Mouse (Mus musculus) forebrain, embryonic 11.5 days (tissue): ENCODE results near the gene Gm9747. TPM values are rescaled to one million over a fixed set of nuclear protein-coding genes. Genes with fewer than 3 reads are reported as not detected.

Experiments used
- ATAC-seq: fragments of 200-750 bp; cut with Nextera tagmentation; replicated peaks from 2 replicates; pipeline ENCODE4 v1.8.0; 2017; ENCODE audit warnings: moderate TSS enrichment; ENCODE audit not compliant: low FRiP score
- DNase-seq: peaks from one replicate; pipeline ENCODE4 v3.0.0-alpha.2; 2017; ENCODE audit warnings: low spot score
- H3K27ac ChIP-seq: fragments of 300-500 bp; sonication (generic); 2 replicates; pipeline ENCODE4 v1.5.1; 2014; ENCODE audit warnings: low read depth, low read length
- H3K27me3 ChIP-seq: fragments of 300-500 bp; sonication (generic); 2 replicates; pipeline ENCODE4 v1.6.1; 2014; ENCODE audit warnings: mild to moderate bottlenecking, low read length, mixed read lengths; ENCODE audit not compliant: control insufficient read depth, insufficient read depth
- H3K36me3 ChIP-seq: fragments of 300-500 bp; sonication (generic); 2 replicates; pipeline ENCODE4 v1.6.1; 2014; ENCODE audit warnings: mild to moderate bottlenecking, low read length, moderate library complexity, mixed read lengths; ENCODE audit not compliant: control insufficient read depth, insufficient read depth
- H3K4me1 ChIP-seq: fragments of 300-500 bp; sonication (generic); replicated peaks from 2 replicates; pipeline ENCODE4 v1.6.1; 2014; ENCODE audit warnings: low read length, mixed read lengths; ENCODE audit not compliant: control insufficient read depth, insufficient read depth
- H3K4me2 ChIP-seq: fragments of 300-500 bp; sonication (generic); 2 replicates; pipeline ENCODE4 v1.6.1; 2014; ENCODE audit warnings: low read depth, mild to moderate bottlenecking, low read length, moderate library complexity, mixed read lengths; ENCODE audit not compliant: severe bottlenecking
- H3K4me3 ChIP-seq: fragments of 300-500 bp; sonication (generic); 2 replicates; pipeline ENCODE4 v1.5.1; 2014; ENCODE audit warnings: low read depth, low read length
- H3K9ac ChIP-seq: fragments of 300-500 bp; sonication (generic); 2 replicates; pipeline ENCODE4 v1.6.1; 2014; ENCODE audit warnings: low read length
- H3K9me3 ChIP-seq: fragments of 300-500 bp; sonication (generic); 2 replicates; pipeline ENCODE4 v1.6.1; 2016; ENCODE audit warnings: low read length, mixed read lengths; ENCODE audit not compliant: control insufficient read depth
- WGBS: fragments of 180-500 bp; shearing (Covaris S2); extraction: QIAGEN DNeasy Blood & Tissue Kit; methylation state at CpG from one replicate; pipeline ENCODE4 v1.1.7; 2014; 5-methylcytosine and 5-hydroxymethylcytosine counted together
- polyA plus RNA-seq: library from polyadenylated mRNA; unstranded; fragments of >200 nt; fragmentation: Nextera tagmentation; extraction: Ambion mirVana; gene quantifications from 2 replicates; pipeline ENCODE4 v1.2.1, GENCODE M21; 2014

Gm9747 gene
- polyA plus RNA-seq, 1 experiment from 2014 or later = 42.7 TPM

DNA sequence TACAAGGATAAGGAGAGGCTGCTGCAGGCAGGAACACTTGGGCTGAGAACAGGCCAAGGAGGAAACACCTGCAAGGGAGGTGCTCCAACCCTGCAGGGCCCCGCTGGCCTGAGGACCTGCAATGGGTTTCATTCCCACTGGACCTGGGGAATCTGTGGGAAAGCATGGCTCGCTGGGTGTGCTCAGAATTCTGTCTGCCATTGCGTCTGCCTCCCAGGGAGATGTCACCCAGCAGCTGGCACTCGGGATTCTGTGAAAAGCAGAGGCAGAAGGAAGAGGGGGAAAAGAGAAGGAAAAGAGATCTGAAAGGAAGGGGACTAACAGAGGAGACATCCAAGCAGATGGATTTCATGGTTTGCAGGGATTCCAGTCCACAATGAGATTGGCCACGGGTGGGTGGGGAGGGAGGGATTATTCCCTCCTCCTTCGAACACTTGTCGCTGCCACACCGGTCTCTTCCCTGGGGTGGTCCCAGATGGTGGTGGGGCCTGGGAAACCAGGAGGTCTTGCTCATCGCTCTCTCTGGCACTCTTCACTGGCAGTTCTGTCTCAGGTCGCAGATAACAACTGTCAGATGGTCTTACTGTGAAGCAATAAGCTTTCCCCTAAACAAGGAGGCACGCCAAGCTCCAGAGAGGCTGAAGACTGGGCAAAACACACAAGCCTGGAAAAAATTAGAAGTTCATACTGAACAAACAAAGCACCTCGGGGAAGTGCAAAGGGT, 12.1 kb upstream of the Gm9747 start:
- H3K4me2 ChIP-seq = no peak overlapping the region
- no peak overlapping the region for H3K4me3 ChIP-seq
- H3K36me3 ChIP-seq = no peaks in the 10 kb centered on the region
- no peak for DNase-seq
- H3K4me1 ChIP-seq = no peaks in the 10 kb centered on the region
- ATAC-seq = no peak
- H3K27ac ChIP-seq = no peak overlapping the region
- H3K9me3 ChIP-seq = no peaks in the 10 kb centered on the region
- H3K9ac ChIP-seq = no peak overlapping the region
- H3K27me3 ChIP-seq = no peaks in the 10 kb centered on the region
- 66% methylated on average over 12 of the region's 12 CpGs for WGBS

DNA sequence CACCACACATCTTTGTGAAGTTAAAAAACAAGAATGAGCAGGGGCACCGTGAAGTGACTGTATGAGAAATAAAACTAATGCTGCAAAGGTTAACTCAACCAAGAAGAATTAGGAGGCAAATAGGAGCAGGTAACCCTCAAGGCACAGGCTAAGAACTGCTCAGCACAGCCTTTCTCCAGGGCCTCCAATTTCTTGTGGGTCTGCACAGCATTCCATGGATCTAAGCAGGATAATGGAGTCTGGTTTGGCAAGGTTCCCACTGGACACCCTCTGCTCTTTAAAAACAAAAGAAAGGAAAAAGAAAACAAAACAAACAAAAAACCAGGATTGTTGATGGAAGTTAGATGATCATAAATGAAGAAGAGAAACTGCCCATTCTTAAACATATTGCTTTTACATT, 11.4 kb upstream of the Gm9747 start:
- Histone ChIP-seq H3K4me1 (no peaks in the 10 kb centered on the region), H3K36me3 (no peaks in the 10 kb centered on the region), H3K4me3 (no peak overlapping the region), H3K9me3 (no peaks in the 10 kb centered on the region), H3K9ac (no peak overlapping the region), H3K4me2 (no peak overlapping the region), H3K27me3 (no peaks in the 10 kb centered on the region), H3K27ac (no peak overlapping the region)
- 72% methylated on average over 1 of the region's 1 CpGs for WGBS
- DNase-seq = no peak
- ATAC-seq = no peak

DNA sequence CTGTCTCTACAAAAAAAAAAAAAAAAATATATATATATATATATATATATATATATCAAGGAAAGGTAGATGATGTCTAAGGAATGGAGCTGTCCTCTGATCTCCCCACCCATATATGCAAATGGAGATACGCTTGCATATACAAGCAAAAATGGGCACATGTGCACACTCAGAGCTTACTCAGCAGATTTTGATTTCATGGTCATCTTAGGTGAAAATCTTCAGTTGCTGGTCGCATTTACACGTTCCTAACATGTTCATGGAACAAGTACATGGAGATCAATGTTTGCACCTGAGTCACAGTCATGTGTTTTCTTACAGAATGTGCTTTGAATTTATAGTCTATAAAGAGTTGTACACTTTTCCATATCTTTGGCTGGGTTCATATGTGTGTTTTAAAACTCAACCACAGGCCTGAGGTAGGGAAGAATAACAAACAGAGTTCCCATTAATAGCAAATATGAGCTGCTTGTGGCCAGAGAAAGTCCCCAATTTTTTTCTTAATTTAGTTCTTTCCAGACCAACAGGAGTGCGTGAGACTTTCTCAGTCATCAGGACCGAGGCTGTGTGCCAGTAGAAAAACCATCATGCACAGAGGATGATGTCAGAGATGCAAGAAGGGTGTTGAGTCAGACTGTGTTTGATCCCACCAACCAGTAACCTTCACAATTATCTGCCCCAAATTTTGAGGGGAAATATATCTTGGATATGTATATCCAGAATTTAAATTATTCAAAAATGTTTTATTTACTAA, 9.7 kb upstream of the Gm9747 start:
- no peak for ATAC-seq

DNA sequence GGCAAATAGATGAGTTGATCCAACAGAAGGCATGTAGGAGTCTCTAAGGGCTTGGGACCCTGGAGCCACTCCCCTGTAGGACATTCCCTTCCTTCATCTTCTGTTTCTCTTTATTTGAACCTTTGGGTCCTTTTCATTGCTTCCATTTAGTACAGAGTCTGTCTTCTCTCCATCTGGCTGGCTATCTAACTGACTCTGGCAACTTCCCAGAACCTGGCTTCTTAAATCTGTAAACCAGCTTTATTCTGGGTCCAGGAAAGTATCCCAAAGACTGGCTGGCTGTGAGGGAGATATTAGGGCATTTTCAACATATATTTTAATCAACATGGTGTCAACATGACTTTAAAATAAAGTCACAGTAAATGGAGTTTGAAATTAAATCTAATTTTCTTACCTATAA, 4.1 kb upstream of the Gm9747 start:
- no peak for ATAC-seq
- Histone ChIP-seq H3K4me3 (no peak overlapping the region), H3K9ac (no peak overlapping the region), H3K27me3 (no peaks in the 10 kb centered on the region), H3K4me1 (no peaks in the 10 kb centered on the region), H3K36me3 (no peaks in the 10 kb centered on the region), H3K9me3 (no peaks in the 10 kb centered on the region), H3K27ac (no peak overlapping the region), H3K4me2 (no peak overlapping the region)
- DNase-seq = no peak

More for the DNA sequence above, 9.7 kb upstream of the Gm9747 start:
- H3K4me2 ChIP-seq = no peak overlapping the region
- no peak overlapping the region for H3K4me3 ChIP-seq
- no peaks in the 10 kb centered on the region for H3K36me3 ChIP-seq
- no peak overlapping the region for H3K27ac ChIP-seq
- DNase-seq = no peak
- WGBS = 92% methylated on average over 5 of the region's 5 CpGs
- H3K9ac ChIP-seq = no peak overlapping the region
- H3K4me1 ChIP-seq = no peaks in the 10 kb centered on the region
- no peaks in the 10 kb centered on the region for H3K9me3 ChIP-seq
- H3K27me3 ChIP-seq = no peaks in the 10 kb centered on the region

DNA sequence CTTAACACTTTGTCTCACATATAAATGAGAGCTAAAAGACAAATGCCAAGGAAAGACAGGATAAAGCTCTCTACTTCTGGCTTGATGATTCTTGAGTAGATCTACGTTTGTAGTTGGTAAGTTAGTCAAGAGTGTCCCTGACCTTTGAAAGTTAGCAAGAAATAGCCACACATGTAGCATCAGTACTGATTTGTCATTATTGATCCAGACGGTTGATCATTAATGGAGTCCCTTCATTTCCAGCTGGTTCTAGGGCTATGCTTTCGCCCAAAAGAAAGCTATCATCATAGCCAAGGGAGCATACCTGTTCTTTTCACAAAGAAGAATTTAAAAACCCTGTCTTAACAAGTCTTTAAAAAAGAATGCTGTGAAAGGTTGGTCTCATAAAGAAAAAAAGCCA, 1.7 kb downstream of the Gm9747 start:
- Histone ChIP-seq H3K27ac (no peak overlapping the region), H3K36me3 (peaks cover 4% of the 10 kb centered on the region; the same call in 1 of the 2 replicates), H3K9me3 (no peaks in the 10 kb centered on the region), H3K27me3 (no peaks in the 10 kb centered on the region), H3K4me2 (no peak overlapping the region), H3K4me1 (no peaks in the 10 kb centered on the region), H3K9ac (no peak overlapping the region), H3K4me3 (no peak overlapping the region)
- WGBS = 96% methylated on average over 3 of the region's 3 CpGs
- DNase-seq (no peak), ATAC-seq (no peak)

DNA sequence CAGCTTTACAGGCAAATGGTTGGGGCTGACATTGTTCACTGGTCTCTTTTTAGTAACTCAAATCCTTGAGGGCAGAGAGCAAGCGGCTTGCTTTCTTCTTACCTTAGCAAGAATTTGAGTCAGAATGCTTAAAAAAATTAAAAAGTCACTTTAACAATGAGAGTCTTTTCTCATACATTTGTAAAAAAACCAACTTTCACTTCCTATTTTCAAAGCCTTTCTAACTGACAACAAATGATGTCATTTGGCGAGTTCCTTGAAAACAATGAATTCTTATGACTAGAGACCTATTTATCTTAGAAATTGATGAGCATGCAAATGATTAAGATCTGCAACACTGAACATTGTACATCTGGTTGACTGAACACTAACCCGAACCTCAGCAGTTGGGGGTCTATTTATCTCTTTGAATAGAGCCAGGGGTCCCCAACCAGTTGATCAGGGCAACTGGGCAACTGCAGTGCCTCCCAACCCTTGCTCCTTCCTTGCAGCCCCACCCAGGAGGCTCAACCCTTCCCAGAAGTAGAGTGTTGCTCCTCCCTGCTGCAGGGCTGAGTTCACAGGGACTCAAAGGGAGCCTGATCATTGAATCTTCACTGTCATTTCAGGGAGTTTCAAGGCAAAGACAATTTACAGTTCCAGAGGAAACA, 2.7 kb downstream of the Gm9747 start:
- ATAC-seq (no peak), DNase-seq (no peak)
- peaks cover 4% of the 10 kb centered on the region; the same call in 1 of the 2 replicates for H3K36me3 ChIP-seq
- H3K9ac ChIP-seq = no peak overlapping the region
- 71% methylated on average over 3 of the region's 3 CpGs for WGBS
- H3K4me1 ChIP-seq = no peaks in the 10 kb centered on the region
- no peaks in the 10 kb centered on the region for H3K9me3 ChIP-seq
- H3K27ac ChIP-seq = no peak overlapping the region
- H3K4me2 ChIP-seq = no peak overlapping the region
- no peaks in the 10 kb centered on the region for H3K27me3 ChIP-seq
- no peak overlapping the region for H3K4me3 ChIP-seq

DNA sequence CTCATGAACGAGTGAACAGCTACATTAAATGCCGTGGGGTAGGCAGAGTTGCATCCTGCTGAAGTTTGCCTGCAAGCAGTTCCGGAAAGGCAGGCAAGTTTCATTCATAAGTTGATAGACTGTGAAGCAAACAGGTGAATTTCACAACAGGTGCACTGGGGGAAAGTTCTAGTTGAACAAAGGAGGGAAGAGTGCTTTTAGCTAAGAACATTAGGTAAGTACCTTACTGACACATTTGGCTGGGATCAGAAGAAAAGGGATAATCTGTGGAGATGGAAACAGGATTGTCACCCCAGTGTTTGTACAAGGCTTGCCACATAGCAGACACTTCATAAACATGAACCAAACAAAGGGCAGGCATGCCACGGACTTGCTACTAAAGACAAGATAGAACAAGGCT, 5.3 kb downstream of the Gm9747 start:
- ATAC-seq (no peak), DNase-seq (no peak)
- Histone ChIP-seq H3K27ac (no peak overlapping the region), H3K4me2 (no peak overlapping the region), H3K4me1 (no peaks in the 10 kb centered on the region), H3K9me3 (no peaks in the 10 kb centered on the region), H3K9ac (no peak overlapping the region), H3K27me3 (no peaks in the 10 kb centered on the region), H3K36me3 (peaks cover 4% of the 10 kb centered on the region; the same call in 1 of the 2 replicates), H3K4me3 (no peak overlapping the region)
- WGBS = 85% methylated on average over 4 of the region's 4 CpGs

DNA sequence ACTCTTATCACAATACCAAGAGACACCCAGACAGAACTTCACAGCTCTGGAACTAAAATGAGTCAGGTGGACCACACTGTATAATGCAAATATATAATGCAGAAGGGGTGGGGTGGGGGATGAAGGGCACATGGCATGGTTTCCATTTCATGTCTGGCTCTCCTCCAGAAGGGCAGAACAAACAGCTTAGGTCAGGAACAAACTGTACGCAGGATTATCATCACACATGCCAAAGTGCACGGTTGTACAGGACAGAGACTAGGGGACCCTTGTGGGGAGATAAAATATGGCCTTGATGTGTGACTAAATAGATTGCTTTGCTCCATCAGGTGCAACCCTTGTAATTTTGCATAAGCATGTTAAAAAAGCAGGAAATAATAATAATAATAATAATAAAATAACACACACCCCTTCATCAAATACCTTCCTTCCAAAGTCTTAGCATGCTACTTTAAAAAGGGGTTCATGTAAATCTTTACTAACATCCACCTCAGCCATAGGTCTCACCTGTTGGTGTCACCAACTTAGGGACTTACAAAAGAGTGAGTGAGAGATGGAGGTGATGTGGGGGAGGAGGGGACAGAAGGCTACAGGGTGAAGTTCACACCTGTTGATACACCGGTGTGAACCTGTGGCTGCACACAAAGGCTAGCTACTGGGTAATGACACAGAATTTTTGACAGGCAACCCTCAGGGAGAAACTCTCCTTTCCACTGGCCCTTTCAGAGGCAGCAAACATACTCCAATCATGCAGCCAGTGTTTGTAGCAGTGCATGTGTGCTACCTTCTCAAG, 6.7 kb downstream of the Gm9747 start:
- no peaks in the 10 kb centered on the region for H3K27me3 ChIP-seq
- no peaks in the 10 kb centered on the region for H3K9me3 ChIP-seq
- H3K4me2 ChIP-seq = no peak overlapping the region
- H3K4me3 ChIP-seq = no peak overlapping the region
- H3K36me3 ChIP-seq = peaks cover 4% of the 10 kb centered on the region; the same call in 1 of the 2 replicates
- no peak for DNase-seq
- H3K4me1 ChIP-seq = no peaks in the 10 kb centered on the region
- no peak overlapping the region for H3K9ac ChIP-seq
- H3K27ac ChIP-seq = no peak overlapping the region
- WGBS = 95% methylated on average over 3 of the region's 3 CpGs
- no peak for ATAC-seq
